Mouse (Mus musculus): ENCODE results near the gene C2cd2l. TPM values are rescaled to one million over a fixed set of nuclear protein-coding genes. Genes with fewer than 3 reads are reported as not detected.
"Not testable (repeated sequence)": the region's sequence is repeated elsewhere in the genome, so short reads cannot be mapped to it uniquely, and the experiment has no call there.

The C2cd2l gene
- total RNA-seq, 4 experiments from 2014 or later: 42.6 to 60.5 (median 49.9) TPM

DNA sequence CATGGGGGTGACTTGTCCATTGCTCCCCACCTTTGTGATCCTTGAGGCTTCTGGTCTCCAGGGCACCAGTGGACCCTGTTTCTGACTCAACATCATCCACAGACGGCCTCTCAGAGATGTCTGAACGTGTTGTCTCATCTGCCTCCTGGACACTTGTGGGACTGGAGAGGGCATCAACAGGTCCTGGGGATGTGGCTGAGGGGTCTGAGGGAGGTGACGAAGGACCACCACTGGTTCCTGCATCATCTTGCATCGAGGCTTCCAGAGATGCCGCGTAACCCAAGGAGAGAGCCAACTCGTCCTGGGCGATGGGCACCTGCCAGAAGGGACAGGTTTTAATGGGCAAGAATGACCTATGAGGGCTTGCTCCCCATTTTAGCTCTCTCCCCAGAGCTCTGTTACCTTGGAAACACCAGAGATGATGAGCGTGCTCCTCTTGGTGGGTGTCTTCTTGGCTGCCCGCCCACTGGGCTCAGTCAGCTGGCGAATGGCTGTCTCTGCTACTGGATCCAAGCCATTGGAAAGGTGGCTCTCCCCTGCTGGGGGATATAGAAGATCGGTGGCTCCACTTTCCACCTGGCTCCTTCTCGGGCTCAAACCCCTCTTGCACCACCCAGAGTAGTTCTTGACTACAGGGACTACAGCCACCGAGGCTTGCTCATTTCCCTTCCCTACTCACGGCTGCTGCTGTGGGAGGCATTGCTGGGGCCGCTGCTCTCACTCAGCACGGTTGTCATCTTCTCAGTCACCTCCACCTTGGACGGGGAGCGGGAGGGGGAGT is 6.4 kb downstream of the C2cd2l start:
- no peak for DNase-seq

GRCm38 (mm10) chr9:44311136-44312134 is 8.7 kb downstream of the C2cd2l start:
- DNase-seq: no peak

DNA sequence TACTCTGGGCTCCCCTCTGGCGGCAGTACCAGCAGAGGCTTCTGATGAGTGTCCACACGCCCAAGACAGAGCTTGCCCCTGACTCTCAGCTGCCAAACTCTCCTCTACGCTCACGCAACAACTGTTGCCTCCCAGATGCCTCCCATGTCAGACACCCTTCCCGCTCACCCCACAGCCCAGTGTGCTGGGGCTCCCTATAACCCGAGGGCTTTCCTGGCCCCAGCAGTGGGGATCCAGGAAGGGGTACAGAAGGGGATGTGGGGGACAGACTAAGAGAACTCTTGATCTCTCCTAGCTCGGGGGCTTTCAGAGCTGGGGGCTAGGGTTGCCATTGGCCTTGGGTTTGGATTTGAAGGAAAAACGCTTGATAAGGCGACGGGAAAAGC is 9.3 kb downstream of the C2cd2l start:
- no peak for DNase-seq

DNA sequence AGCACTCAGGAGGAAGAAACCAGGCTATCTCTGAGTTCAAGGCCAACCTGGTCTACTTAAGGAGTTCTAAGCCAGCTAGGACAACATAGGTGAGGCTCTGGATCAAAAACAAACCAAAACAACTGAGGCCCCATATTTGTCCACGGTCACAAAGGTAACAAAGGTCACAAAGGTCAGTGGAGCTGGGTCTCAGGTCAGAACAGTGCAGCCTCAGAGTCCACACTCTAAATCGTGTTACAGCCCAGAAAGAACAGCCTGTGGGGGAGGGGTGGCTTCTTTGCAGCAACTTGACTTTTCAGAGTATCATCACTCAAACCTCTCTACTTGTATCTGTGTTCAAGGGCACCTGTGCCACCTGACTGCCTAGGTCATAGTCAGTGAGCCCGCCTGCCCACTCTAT is 10.3 kb downstream of the C2cd2l start:
- no peak for DNase-seq

DNA sequence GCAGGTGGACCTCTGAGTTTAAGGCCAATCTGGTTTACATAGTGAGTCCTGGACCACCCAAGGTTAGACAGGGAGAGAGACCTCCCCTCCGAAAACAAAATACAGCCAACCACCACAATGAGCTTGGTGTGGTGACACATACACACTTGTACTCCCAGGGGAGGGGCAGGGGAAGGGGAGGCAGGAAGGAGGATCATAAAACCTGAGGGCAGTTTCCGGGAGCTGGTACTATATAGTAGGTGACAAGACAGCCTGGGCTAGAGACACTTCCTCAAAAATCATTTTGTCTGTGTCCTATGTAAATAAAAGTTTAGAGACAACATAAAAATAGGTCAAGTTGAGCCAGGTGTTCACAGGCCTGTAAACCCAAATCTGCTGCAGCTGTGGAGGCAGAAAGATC is 12.8 kb downstream of the C2cd2l start:
- DNase-seq: no peak

DNA sequence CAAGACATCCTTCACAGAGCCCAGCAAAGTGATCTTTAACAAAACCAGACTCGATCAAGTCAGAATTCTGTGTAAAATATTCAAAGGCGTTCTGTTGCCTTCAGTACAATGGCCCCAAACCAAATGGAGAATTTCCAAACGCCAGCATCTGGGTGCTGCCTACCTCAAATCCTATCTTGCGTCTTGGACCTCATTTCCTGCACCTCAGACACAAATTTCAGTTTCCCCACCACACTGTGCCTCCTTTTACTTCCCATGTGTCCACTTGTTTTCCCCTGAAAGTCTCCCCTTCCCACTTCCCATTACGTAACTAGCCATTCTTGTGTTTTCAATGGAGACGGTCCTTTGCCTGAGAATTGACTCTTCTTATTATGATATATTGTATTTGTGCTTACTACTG is 13.6 kb downstream of the C2cd2l start:
- DNase-seq: no peak

DNA sequence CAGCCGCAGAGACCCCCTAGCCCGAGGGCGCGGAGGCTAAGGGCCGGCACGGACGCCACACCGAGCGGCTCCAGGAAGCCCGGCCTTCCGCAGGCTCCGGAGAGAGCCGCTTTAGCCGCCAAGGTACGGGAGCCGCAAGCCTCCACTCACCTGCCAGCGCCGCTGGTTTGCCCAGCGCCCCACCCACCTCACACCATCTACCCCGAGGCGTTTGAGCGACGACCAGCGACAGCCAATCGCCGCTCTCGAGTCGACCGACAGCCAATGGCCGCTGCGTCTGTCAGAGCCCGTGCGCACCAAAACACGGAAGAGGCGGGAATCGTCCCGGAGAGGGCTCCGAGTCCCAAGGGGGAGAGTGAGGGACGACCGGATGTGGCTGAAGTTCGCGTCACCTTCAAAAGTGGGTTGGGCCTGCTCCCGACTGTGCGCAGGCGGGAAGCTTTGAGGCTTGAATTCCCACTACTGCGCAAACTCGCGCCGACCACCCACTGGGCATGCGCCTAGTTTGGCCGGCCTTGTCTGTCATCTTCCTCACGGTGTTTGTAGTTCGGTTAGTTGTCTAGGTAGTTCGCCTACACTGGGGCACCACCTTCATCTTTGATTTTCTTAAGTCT is 14.5 kb downstream of the C2cd2l start, which contains the start of gene Hinfp:
TSS of gene Hinfp (minus strand) at position 206 of the 614 bp plus-strand sequence.
- peak; percentile 99 for DNase-seq

DNA sequence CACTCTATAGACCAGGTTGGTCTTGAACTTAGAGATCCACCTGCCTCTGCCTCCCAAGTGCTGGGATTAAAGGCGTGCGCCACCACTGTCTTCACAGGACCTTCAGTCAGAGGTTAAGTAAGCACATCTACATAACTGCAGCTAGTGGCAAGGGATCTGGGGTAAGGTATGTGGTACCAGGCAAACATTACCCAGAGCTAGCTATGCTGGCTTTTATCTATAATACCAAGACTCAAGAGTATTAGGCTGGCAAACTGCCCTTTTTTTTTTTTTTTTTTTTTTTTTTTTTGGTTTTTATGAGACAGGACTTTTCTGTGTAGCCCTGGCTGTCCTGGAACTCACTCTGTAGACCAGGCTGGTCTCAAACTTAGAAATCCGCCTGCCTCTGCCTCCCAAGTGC is 20.1 kb downstream of the C2cd2l start:
- DNase-seq: not testable (repeated sequence)

DNA sequence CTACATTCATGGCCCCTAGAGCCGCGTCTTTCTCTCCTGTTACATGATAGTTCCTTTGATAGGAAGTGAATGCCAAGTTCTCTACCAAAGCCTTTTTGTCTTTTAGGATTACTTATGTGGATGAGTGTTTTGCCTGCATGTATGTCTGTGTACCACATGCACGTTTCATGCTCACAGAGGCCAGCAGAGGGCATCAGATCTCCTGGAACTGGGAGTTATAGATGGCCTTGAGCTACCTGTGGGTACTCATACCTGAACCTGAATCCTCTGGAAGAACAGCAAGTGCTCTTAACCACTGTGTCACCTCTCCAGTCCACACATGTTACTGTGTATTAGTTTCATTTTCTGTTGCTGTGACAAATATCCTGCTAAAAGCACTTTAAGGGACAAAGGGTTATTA is 27.6 kb downstream of the C2cd2l start:
- no peak for DNase-seq

DNA sequence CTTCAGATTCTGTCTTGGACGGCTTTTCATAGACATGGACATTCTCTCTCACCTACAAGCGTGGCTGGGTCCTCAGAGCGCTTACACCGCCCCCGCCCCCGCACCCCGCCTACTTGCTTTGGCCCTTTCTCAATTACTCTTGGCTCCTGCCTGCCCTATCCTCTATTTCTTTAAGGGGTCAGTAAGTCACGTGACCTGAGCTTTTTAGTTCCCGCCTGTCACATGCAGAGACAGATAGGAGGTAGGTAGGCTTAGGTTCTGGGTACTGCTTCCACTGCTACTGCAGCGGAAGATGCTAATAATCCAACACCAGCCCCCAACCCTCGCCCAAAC is 31.2 kb downstream of the C2cd2l start:
- no peak for DNase-seq

DNA sequence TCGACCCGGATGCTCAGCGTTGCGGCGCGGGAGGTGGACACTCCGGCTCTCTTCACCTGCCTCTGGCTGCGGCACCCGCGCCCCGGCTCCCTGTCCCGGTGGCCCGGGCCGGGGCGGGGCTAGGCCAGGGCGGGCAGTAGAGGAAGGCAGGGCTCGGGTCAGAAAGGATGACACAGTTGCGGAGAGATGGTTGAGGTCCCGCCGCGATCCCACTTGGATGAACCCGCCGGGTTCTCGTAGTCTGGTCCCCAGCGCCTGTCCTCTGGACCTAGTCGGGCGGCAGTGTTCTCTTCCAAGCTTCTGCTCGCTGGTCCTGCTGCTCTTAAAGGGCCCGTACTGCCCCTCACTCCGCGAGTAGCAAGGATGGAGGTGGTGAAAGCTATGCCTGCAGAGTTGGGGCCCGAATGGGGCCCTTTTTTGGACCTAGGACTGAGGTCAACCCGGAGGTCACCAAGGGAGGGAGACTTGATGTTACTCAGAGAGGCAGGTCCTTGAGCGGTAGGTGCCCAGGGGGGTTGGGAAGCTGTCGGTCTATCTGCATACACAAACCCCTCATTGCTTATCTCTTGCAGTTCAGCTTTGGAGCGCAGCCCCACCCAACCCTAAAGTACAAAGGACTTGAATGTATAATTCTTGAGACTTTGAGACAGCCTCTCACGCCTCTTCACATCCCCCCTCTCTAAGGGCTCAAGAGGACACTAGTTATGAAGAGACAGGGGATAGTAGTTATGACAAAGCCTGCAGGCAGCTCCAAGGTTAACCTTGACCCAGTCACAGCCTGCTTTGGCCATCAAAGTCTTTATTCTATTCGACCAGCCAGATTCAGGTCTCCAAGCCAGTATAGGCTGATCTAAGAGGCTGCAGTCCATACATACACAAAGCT is 31.8 kb downstream of the C2cd2l start, which contains the start of gene Abcg4:
TSS of gene Abcg4 (minus strand) at position 540 of the 883 bp plus-strand sequence.
- DNase-seq: peak; percentile 54

- DNase-seq: no peak
Measured at GRCm38 (mm10) chr9:44287401-44288075, 32.5 kb downstream of the C2cd2l start.

- DNase-seq: no peak
Measured at GRCm38 (mm10) chr9:44287003-44287400, 33.1 kb downstream of the C2cd2l start.

DNA sequence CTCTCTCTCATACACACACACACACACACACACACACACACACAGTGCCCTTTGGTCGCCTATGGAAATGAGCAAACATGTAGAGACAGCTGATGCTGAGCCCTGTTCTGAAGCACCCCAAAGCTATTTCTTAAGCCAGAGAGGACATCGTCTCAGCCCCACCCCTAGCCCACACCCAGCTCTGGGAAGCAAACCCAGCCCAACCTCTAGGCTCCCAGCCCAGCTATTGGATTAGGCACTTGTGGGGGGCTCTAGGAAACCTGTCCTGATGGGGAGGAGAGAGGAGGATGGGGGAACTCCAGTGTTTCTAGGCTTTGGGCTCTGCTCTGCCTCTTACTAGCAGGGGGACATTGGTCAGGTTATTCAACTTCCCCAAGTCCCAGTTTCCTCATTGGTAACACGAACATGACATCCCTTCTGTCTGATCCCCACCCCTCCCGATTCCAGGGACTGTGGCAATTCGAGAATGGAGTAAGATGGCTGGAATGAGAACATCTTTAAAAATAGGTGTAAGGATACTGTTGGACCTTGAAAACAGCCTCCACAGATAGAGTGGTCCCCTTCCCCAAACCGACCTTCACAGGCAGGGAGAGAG is 33.7 kb downstream of the C2cd2l start:
- DNase-seq: no peak

DNA sequence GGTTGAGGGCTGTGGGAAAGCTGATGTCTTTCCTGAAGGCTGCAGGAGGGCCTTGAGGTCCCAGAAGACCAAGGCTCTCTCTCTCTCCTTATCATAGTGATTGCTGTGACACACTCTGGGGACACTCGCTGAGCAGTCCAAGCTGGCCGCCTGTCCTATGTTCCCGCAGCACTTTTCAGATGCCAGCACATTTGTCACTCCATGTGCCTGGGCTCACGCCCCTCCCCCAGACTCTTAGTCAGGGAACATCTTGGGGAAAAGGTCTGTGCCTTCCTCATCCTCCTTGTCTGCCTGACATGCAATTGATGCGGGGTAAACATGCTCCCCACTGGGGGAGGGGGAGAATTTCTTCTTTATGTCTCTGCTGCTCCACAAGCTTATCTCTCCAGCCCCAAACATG is 36.9 kb downstream of the C2cd2l start:
- peak; percentile 60 for DNase-seq

GRCm38 (mm10) chr9:44269973-44270372 is 50.1 kb downstream of the C2cd2l start:
- no peak for DNase-seq

DNA sequence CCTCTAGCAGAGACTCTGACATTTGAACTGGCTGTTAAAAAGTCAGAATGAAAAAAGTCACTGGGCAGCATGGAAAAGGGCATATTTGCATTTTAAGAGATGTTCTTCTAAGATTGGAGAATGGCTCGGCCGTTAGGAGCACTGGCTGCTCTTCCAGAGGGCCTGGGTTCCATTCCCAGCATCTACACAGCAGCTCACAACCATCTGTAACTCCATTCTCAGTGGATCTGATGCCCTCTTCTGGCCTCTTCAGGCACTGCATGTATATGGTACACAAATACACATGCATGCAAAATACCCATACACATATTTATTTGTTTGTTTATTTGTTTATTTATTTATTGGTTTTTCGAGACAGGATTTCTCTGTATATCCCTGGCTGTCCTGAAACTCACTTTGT is 51.0 kb downstream of the C2cd2l start:
- DNase-seq: no peak

- no peak for DNase-seq
Measured at GRCm38 (mm10) chr9:44268432-44268831, 51.7 kb downstream of the C2cd2l start, which contains the start of gene Nlrx1. Gene Nlrx1, minus strand, starts transcription at chr9:44268599.

- peak; percentile 85 for DNase-seq
Measured at GRCm38 (mm10) chr9:44268027-44268360, 52.1 kb downstream of the C2cd2l start.

DNA sequence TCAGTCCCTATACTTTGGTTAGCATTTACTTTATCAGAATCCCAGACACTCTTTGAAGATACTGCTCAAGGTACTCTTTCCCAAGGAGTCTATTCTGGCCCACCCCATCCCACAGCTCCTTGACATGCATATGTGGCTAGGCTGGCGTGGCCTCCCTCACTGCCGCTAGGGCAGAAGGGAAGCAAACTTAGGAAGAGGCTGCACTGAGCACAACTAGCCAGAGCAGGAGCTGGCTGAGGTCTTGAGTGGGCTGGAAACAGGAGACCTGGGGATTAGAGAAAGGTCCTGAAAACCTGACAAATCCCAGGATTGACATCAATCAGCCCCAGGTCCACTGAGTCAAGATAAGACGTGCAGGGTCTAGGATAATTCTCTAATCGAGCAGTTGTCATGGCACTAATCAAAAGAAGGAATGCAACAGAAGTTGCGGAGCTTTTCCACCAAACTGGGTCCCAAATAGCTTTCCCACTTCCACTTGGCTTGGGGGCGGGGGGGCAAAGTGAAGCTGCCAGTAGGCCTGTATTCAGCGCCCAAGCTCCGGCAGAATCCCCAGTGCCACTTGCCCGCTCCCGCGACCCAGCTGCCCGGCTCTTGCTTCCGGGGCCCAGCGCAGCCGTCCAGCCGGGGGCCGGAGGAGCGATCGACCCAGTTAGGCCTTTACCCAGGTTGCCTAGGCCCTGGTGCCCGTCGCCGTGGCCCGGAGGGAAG is 52.6 kb downstream of the C2cd2l start:
- DNase-seq: no peak
